Mouse (Mus musculus) kidney, adult 18-20 months (tissue): ENCODE data around the gene Islr.

Experiments used
- DNase-seq: peaks from one replicate; pipeline ENCODE4 v3.0.0; 2021

The Islr gene

DNA sequence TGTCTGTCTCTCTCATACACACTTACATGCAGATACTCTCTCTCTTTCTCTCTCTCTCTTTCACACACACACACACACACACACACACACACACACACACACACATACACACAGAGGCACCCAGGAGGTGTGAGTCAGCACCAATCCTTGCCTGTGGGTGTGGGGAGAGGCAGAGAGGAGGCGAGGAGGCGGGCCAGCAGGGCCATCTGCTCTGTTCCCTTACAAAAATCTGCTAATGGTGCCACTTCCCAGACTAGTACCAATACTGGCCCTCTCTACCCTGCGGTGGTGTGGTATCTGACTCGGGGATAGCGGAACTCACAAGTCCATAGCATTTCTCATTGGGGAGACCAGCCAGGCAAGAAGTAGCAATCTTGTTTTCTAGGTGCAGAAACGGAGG, 92.7 kb downstream of the Islr start:
- no peak for DNase-seq

GRCm38 (mm10) chr9:58110787-58111186, 93.3 kb downstream of the Islr start:
- no peak for DNase-seq

- no peak for DNase-seq
Measured at GRCm38 (mm10) chr9:58107494-58107893, 96.6 kb downstream of the Islr start.
